Mouse (Mus musculus): ENCODE data around the gene Anp32b. TPM values are rescaled to one million over a fixed set of nuclear protein-coding genes. Genes with fewer than 3 reads are reported as not detected.
A peak's percentile ranks its signal among the peaks of the same experiment; 100 is the strongest.

Gene Anp32b
- polyA plus RNA-seq, 2 experiments = 159 to 245 TPM

DNA sequence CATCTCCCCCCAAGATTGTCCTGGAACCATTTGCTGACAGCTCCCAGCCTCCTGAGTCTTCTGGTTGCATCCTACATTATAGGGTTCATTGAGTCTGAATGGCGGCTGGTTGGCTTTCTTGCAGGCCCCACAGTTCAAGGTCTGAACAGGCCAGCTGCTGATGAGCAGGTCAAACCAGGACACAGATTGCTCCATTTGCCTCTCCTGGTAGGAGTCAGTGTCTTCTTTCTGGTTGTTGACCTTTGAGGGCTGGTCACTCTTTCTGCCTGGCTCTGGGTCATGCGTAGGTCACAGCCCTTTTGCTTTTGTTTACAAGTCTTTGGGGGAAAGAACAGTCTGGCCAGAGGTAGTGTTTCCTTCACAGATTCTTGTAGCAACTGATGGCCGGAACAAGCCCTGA lies 47.8 kb downstream of the Anp32b start:
- ATAC-seq (ENCODE audit: low FRiP score, low read depth) = no peak
- 78% methylated on average over 3 of the region's 3 CpGs for WGBS
- DNase-seq (ENCODE audit: low spot score) = no peak
- H3K27me3 ChIP-seq (ENCODE audit: control insufficient read depth, insufficient read depth, low read length) = no peaks in the 10 kb centered on the region
- no peak for TF ChIP-seq POLR2A (IDR thresholded peaks at IDR 0.05; ENCODE audit: borderline replicate concordance, extremely low read depth, insufficient read depth, insufficient read length)
- no peaks in the 10 kb centered on the region for H3K4me1 ChIP-seq (ENCODE audit: control insufficient read depth, insufficient read depth, low read length)
- H3K27ac ChIP-seq (replicated peaks; ENCODE audit: low read depth, low read length) = no peak overlapping the region
- H3K9me3 ChIP-seq (ENCODE audit: control insufficient read depth, low read length) = no peaks in the 10 kb centered on the region
- peaks cover 79% of the 10 kb centered on the region for H3K36me3 ChIP-seq (ENCODE audit: control insufficient read depth, insufficient read depth, low read length)
- H3K4me2 ChIP-seq (replicated peaks; ENCODE audit: low read depth, low read length, severe bottlenecking) = no peak overlapping the region
- H3K9ac ChIP-seq (ENCODE audit: low read depth, low read length, severe bottlenecking) = no peak overlapping the region
- H3K4me3 ChIP-seq (replicated peaks; ENCODE audit: low read length) = no peak overlapping the region

DNA sequence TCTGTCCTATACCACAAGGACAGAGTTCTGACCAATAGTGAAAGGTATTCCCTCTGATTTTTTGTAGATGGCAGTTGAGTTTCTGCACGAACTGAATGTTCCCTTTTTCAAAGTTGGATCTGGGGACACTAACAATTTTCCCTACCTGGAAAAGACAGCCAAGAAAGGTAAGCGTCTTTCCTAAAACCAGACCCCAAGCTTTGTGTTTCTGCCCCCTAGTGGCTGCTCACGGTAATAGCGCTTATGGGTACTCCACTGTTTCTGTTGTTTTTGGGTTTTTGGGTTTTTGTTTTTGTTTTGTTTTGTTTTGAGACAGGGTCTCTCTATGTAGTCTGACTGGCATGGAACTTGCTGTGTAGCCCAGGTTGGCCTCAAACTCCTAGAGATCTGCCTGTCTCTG lies 48.3 kb downstream of the Anp32b start:
- peaks cover 78% of the 10 kb centered on the region for H3K36me3 ChIP-seq (ENCODE audit: control insufficient read depth, insufficient read depth, low read length)

DNA sequence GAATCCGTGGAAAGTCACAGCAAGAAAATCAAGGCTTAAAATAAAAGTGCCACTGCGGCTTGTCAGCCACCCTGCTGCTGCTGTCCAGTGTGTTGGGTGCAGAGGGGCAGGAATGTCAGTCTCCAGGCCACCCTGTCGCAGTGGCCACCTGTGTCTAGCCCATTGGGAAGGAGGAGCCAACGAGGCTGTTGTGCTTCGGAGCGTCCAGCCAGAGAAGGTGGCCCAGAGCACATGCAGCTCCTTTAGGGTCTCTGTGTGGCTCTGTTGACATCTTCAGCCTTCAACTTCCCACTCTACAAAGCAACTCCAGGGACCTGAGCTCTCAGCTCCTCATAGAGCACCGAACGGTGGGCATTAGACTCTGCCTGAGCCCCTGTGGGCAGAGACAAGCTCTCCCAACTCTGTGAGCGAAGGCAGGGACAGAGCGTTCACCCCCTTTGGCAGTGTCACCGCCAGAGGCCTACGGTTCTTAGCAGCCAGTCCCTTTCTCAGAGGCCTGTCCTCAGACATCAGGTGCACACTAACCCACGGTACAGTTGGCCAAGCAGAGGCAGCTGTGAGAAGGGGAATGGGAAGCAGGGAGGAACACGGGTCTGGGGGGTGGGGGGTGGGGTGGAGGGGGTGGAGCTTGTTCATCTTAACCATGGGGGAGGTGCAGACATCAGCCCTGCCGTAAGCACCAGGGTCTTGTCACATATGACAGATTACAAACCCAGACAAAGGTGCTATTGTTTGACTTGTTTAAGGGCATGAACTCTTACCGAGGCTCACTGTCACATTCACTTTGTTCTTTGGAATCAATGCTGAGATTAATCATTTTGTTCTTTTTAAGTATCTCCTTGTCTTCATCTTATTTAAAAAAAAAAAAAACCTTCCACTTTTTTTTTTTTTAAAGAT lies 52.2 kb downstream of the Anp32b start:
- Histone ChIP-seq H3K36me3 (ENCODE audit: control insufficient read depth, insufficient read depth, low read length) (peaks cover 56% of the 10 kb centered on the region), H3K4me3 (replicated peaks; ENCODE audit: low read length) (no peak overlapping the region), H3K9me3 (ENCODE audit: control insufficient read depth, low read length) (no peaks in the 10 kb centered on the region), H3K4me2 (replicated peaks; ENCODE audit: low read depth, low read length, severe bottlenecking) (no peak overlapping the region), H3K4me1 (ENCODE audit: control insufficient read depth, insufficient read depth, low read length) (no peaks in the 10 kb centered on the region), H3K9ac (ENCODE audit: low read depth, low read length, severe bottlenecking) (no peak overlapping the region), H3K27me3 (ENCODE audit: control insufficient read depth, insufficient read depth, low read length) (peaks cover 5% of the 10 kb centered on the region; the same call in 1 of the 2 replicates), H3K27ac (replicated peaks; ENCODE audit: low read depth, low read length) (no peak overlapping the region)
- ATAC-seq (ENCODE audit: low FRiP score, low read depth) (no peak), DNase-seq (ENCODE audit: low spot score) (no peak)
- WGBS = 80% methylated on average over 16 of the region's 16 CpGs
- no peak for TF ChIP-seq POLR2A (IDR thresholded peaks at IDR 0.05; ENCODE audit: borderline replicate concordance, extremely low read depth, insufficient read depth, insufficient read length)

More for the DNA sequence above, 48.3 kb downstream of the Anp32b start:
- no peak overlapping the region for H3K4me2 ChIP-seq (replicated peaks; ENCODE audit: low read depth, low read length, severe bottlenecking)
- no peak overlapping the region for H3K4me3 ChIP-seq (replicated peaks; ENCODE audit: low read length)
- no peak for TF ChIP-seq POLR2A (IDR thresholded peaks at IDR 0.05; ENCODE audit: borderline replicate concordance, extremely low read depth, insufficient read depth, insufficient read length)
- 7% methylated on average over 4 of the region's 4 CpGs for WGBS
- H3K27me3 ChIP-seq (ENCODE audit: control insufficient read depth, insufficient read depth, low read length) = no peaks in the 10 kb centered on the region
- no peak for ATAC-seq (ENCODE audit: low FRiP score, low read depth)
- no peak overlapping the region for H3K27ac ChIP-seq (replicated peaks; ENCODE audit: low read depth, low read length)
- peak; percentile 39 for DNase-seq (ENCODE audit: low spot score)
- H3K4me1 ChIP-seq (ENCODE audit: control insufficient read depth, insufficient read depth, low read length) = no peaks in the 10 kb centered on the region
- H3K9me3 ChIP-seq (ENCODE audit: control insufficient read depth, low read length) = no peaks in the 10 kb centered on the region
- H3K9ac ChIP-seq (ENCODE audit: low read depth, low read length, severe bottlenecking) = no peak overlapping the region

DNA sequence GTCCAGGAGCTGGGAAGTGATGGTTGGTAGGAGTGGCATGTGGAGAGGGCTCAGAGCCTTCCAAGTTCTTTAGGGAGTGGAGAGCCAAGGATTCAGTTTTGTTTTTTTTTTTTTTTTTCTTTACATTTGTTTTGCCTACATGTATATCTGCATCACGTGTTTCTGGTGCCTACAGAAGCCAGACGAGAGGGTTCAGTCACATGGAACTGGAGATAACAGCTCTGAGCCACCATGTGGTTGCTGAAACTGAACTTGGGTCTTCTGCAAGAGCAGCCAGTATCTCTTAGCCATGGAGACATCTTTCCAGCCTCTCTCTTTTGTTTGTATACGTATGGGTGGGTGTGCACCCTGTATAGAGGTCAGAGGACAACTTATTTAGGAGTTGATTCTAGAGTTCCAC lies 53.2 kb downstream of the Anp32b start:
- ATAC-seq (ENCODE audit: low FRiP score, low read depth) (no peak), DNase-seq (ENCODE audit: low spot score) (no peak)
- H3K4me3 ChIP-seq (replicated peaks; ENCODE audit: low read length) = no peak overlapping the region
- H3K4me1 ChIP-seq (ENCODE audit: control insufficient read depth, insufficient read depth, low read length) = no peaks in the 10 kb centered on the region
- 94% methylated on average over 3 of the region's 3 CpGs for WGBS
- TF ChIP-seq POLR2A (IDR thresholded peaks at IDR 0.05; ENCODE audit: borderline replicate concordance, extremely low read depth, insufficient read depth, insufficient read length) = no peak
- H3K9ac ChIP-seq (ENCODE audit: low read depth, low read length, severe bottlenecking) = no peak overlapping the region
- H3K27ac ChIP-seq (replicated peaks; ENCODE audit: low read depth, low read length) = no peak overlapping the region
- H3K27me3 ChIP-seq (ENCODE audit: control insufficient read depth, insufficient read depth, low read length) = peaks cover 5% of the 10 kb centered on the region; the same call in 1 of the 2 replicates
- peaks cover 50% of the 10 kb centered on the region for H3K36me3 ChIP-seq (ENCODE audit: control insufficient read depth, insufficient read depth, low read length)
- H3K4me2 ChIP-seq (replicated peaks; ENCODE audit: low read depth, low read length, severe bottlenecking) = no peak overlapping the region
- H3K9me3 ChIP-seq (ENCODE audit: control insufficient read depth, low read length) = no peaks in the 10 kb centered on the region

DNA sequence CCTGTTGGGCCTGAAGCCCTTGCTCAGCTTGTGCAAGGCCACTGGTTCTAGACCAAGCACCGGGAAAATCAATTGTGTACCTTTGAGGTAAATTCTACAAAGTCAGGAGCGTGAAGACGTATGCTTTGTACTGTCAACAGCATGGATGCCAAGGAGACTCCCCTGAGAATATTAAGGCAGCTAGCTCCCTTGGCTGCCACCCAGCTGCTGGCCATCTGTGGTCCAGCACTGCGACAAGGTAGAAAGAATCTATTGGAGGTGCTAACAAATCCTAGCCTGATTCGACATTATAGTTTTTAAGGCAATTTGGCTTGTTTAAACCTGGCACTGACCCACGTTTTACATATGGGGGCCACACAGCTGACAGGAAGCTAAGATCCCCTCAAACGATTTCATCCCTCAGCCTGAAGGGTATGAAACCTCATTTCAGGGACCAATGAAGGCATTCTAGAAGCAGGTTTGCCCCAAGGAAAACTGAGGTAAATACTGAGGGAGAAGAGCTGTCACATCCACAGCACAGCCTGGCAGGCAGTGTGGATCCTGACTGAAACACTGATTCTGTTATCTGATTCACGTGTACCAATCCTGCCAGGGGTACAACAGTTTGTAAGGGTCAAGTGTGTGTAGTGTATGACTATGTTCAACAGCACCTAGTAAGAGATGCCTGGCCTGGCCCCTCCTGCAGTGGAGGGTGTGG lies 54.8 kb downstream of the Anp32b start:
- no peak for TF ChIP-seq POLR2A (IDR thresholded peaks at IDR 0.05; ENCODE audit: borderline replicate concordance, extremely low read depth, insufficient read depth, insufficient read length)
- Histone ChIP-seq H3K9ac (ENCODE audit: low read depth, low read length, severe bottlenecking) (no peak overlapping the region), H3K4me3 (replicated peaks; ENCODE audit: low read length) (no peak overlapping the region), H3K27me3 (ENCODE audit: control insufficient read depth, insufficient read depth, low read length) (peaks cover 5% of the 10 kb centered on the region; the same call in 1 of the 2 replicates), H3K27ac (replicated peaks; ENCODE audit: low read depth, low read length) (no peak overlapping the region), H3K36me3 (ENCODE audit: control insufficient read depth, insufficient read depth, low read length) (peaks cover 37% of the 10 kb centered on the region), H3K4me2 (replicated peaks; ENCODE audit: low read depth, low read length, severe bottlenecking) (no peak overlapping the region), H3K9me3 (ENCODE audit: control insufficient read depth, low read length) (no peaks in the 10 kb centered on the region), H3K4me1 (ENCODE audit: control insufficient read depth, insufficient read depth, low read length) (no peaks in the 10 kb centered on the region)
- DNase-seq (ENCODE audit: low spot score) (no peak), ATAC-seq (ENCODE audit: low FRiP score, low read depth) (no peak)
- WGBS = 52% methylated on average over 8 of the region's 8 CpGs
